Mouse (Mus musculus): ENCODE measurements at regions not wholly inside any gene's neighbourhood (a gene's known extent, or its start where the extent isn't known, plus 50 kb on each side); places are given as distances from the start of the nearest gene placed in this dataset.

DNA sequence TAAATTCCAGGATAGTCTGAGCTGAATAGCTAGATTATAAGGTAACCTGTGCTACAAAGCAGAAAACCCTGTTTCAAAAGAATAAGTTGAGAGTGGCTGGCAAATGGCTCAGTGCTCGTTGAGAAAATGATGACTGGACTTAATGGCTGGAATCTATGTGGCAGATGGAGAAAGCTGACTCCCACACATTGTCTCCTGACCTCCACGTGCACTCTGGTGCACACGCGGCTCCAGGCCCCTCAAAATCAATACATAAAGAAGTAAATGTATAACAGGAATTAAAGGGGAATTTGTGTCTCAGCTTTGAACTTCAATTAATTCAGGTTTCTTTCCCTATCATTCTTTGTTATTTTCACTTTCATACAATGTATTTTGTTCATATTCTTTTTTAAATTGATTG is 162.2 kb upstream of the Rxylt1 start:
- TF ChIP-seq GATA1 (IDR thresholded peaks at IDR 0.05; ENCODE audit: borderline replicate concordance, low read length) (no peak), FLI1 (IDR thresholded peaks at IDR 0.05; ENCODE audit: low read length) (no peak)

Data from megakaryocyte, embryonic 14.5 days (primary cell).